Mouse (Mus musculus) stomach, embryonic 16.5 days (tissue): ENCODE data around the gene Zbtb42. TPM values are rescaled to one million over a fixed set of nuclear protein-coding genes. Genes with fewer than 3 reads are reported as not detected.

Experiments used
- ATAC-seq: fragments of 200-750 bp; cut with Nextera tagmentation; 2 replicates; pipeline ENCODE4 v1.8.0; 2017; ENCODE audit warnings: moderate number of reproducible peaks, moderate TSS enrichment; ENCODE audit not compliant: insufficient read depth, low FRiP score
- H3K27ac ChIP-seq: fragments of 300-500 bp; sonication (generic); 2 replicates; pipeline ENCODE4 v1.5.1; 2014; ENCODE audit warnings: low read length
- H3K27me3 ChIP-seq: fragments of 300-500 bp; sonication (generic); 2 replicates; pipeline ENCODE4 v1.6.1; 2014; ENCODE audit warnings: low read length, control low read depth, mixed read lengths; ENCODE audit not compliant: control insufficient read depth, insufficient read depth
- H3K36me3 ChIP-seq: fragments of 300-500 bp; sonication (generic); 2 replicates; pipeline ENCODE4 v1.6.1; 2014; ENCODE audit warnings: low read length; ENCODE audit not compliant: control insufficient read depth, insufficient read depth
- H3K4me1 ChIP-seq: fragments of 300-500 bp; sonication (generic); 2 replicates; pipeline ENCODE4 v1.6.1; 2014; ENCODE audit warnings: low read length, control low read depth, mixed read lengths; ENCODE audit not compliant: control insufficient read depth, insufficient read depth
- H3K4me2 ChIP-seq: fragments of 300-500 bp; sonication (generic); 2 replicates; pipeline ENCODE4 v1.6.1; 2014; ENCODE audit warnings: low read depth, low read length, mixed read lengths
- H3K4me3 ChIP-seq: fragments of 300-500 bp; sonication (generic); replicated peaks from 2 replicates; pipeline ENCODE4 v1.5.1; 2014; ENCODE audit warnings: mild to moderate bottlenecking, low read length
- H3K9ac ChIP-seq: fragments of 300-500 bp; sonication (generic); 2 replicates; pipeline ENCODE4 v1.6.1; 2014; ENCODE audit warnings: low read length
- H3K9me3 ChIP-seq: fragments of 300-500 bp; sonication (generic); replicated peaks from 2 replicates; pipeline ENCODE4 v1.6.1; 2016; ENCODE audit warnings: low read length, control low read depth; ENCODE audit not compliant: control insufficient read depth
- WGBS: fragments of 180-500 bp; shearing (Covaris S2); extraction: QIAGEN DNeasy Blood & Tissue Kit; methylation state at CpG from one replicate; pipeline ENCODE4 v1.1.7; 2014; 5-methylcytosine and 5-hydroxymethylcytosine counted together
- polyA plus RNA-seq: library from polyadenylated mRNA; unstranded; fragments of >200 nt; fragmentation: Nextera tagmentation; extraction: Ambion mirVana; gene quantifications from 2 replicates; pipeline ENCODE4 v1.2.1, GENCODE M21; 2015

Gene Zbtb42
- polyA plus RNA-seq, 1 experiment from 2014 or later: 9.7 TPM

GRCm38 (mm10) chr12:112674132-112675011, 4.3 kb upstream of the Zbtb42 start, which contains the start of gene Akt1:
Gene Akt1 (minus strand): TSS chr12:112674884.
- ATAC-seq: peak; percentile 59
- Histone ChIP-seq H3K36me3 (peaks cover 7% of the 10 kb centered on the region; the same call in 1 of the 2 replicates), H3K9ac (peak within 1 kb of the TSS; percentile 100), H3K4me3 (peak within 1 kb of the TSS; percentile 96), H3K9me3 (no peaks in the 10 kb centered on the region), H3K4me2 (peak within 1 kb of the TSS; percentile 96), H3K27me3 (no peaks in the 10 kb centered on the region), H3K27ac (peak within 1 kb of the TSS; percentile 99), H3K4me1 (peaks cover 56% of the 10 kb centered on the region)
- WGBS: 1% methylated on average over 57 of the region's 70 CpGs

GRCm38 (mm10) chr12:112675245-112676035, 3.2 kb upstream of the Zbtb42 start:
- WGBS: 19% methylated on average over 18 of the region's 18 CpGs
- peak overlapping the region; percentile 96 for H3K4me2 ChIP-seq
- H3K27me3 ChIP-seq: peaks cover 7% of the 10 kb centered on the region
- 0 out of 2 replicates have a peak, but pooled peaks cover under 1% of the 10 kb centered on the region for H3K36me3 ChIP-seq
- peaks cover 55% of the 10 kb centered on the region for H3K4me1 ChIP-seq
- ATAC-seq: peak; percentile 30; the same call in 1 of the 2 replicates
- no peaks in the 10 kb centered on the region for H3K9me3 ChIP-seq
- H3K4me3 ChIP-seq: peak overlapping the region; percentile 96
- H3K27ac ChIP-seq: peak overlapping the region; percentile 99
- peak overlapping the region; percentile 100 for H3K9ac ChIP-seq

- Histone ChIP-seq H3K36me3 (no peaks in the 10 kb centered on the region), H3K4me1 (peaks cover 39% of the 10 kb centered on the region), H3K4me3 (no peak overlapping the region), H3K4me2 (no peak overlapping the region), H3K9ac (no peak overlapping the region), H3K9me3 (no peaks in the 10 kb centered on the region), H3K27ac (peak overlapping the region; percentile 3; the same call in 1 of the 2 replicates), H3K27me3 (peaks cover 7% of the 10 kb centered on the region)
- ATAC-seq: no peak
- 47% methylated on average over 5 of the region's 5 CpGs for WGBS
These were observed 1.6 kb upstream of the Zbtb42 start for GRCm38 (mm10) chr12:112677076-112677475.

GRCm38 (mm10) chr12:112677943-112678554, 579 bp upstream of the Zbtb42 start:
- Histone ChIP-seq H3K36me3 (no peaks in the 10 kb centered on the region), H3K4me2 (peak overlapping the region; percentile 93), H3K9me3 (no peaks in the 10 kb centered on the region), H3K9ac (peak overlapping the region; percentile 88), H3K27me3 (peaks cover 7% of the 10 kb centered on the region), H3K4me1 (peaks cover 32% of the 10 kb centered on the region), H3K27ac (peak overlapping the region; percentile 95), H3K4me3 (peak overlapping the region; percentile 75)
- no peak for ATAC-seq
- 30% methylated on average over 19 of the region's 19 CpGs for WGBS

- WGBS: 4% methylated on average over 75 of the region's 87 CpGs
- H3K4me2 ChIP-seq: peak overlapping the region; percentile 93
- H3K9ac ChIP-seq: peak overlapping the region; percentile 88
- H3K4me1 ChIP-seq: peaks cover 32% of the 10 kb centered on the region
- peak overlapping the region; percentile 75 for H3K4me3 ChIP-seq
- no peaks in the 10 kb centered on the region for H3K36me3 ChIP-seq
- no peaks in the 10 kb centered on the region for H3K9me3 ChIP-seq
- H3K27me3 ChIP-seq: peaks cover 7% of the 10 kb centered on the region
- peak; percentile 71 for ATAC-seq
- peak overlapping the region; percentile 95 for H3K27ac ChIP-seq
These were observed 684 bp downstream of the Zbtb42 start for GRCm38 (mm10) chr12:112679027-112679996.

GRCm38 (mm10) chr12:112683351-112683750, 4.7 kb downstream of the Zbtb42 start:
- Histone ChIP-seq H3K36me3 (no peaks in the 10 kb centered on the region), H3K4me2 (no peak overlapping the region), H3K4me3 (no peak overlapping the region), H3K9me3 (no peaks in the 10 kb centered on the region), H3K27ac (no peak overlapping the region), H3K27me3 (peaks cover 7% of the 10 kb centered on the region), H3K4me1 (peaks cover 6% of the 10 kb centered on the region), H3K9ac (no peak overlapping the region)
- no peak for ATAC-seq
- 55% methylated on average over 7 of the region's 7 CpGs for WGBS

- H3K9me3 ChIP-seq: no peaks in the 10 kb centered on the region
- no peak overlapping the region for H3K4me3 ChIP-seq
- H3K4me2 ChIP-seq: 0 out of 2 replicates have a peak overlapping the region, but pooled peaks have one; percentile 4
- H3K9ac ChIP-seq: no peak overlapping the region; the same call in 1 of the 2 replicates
- peaks cover 6% of the 10 kb centered on the region for H3K4me1 ChIP-seq
- H3K36me3 ChIP-seq: no peaks in the 10 kb centered on the region
- WGBS: 45% methylated on average over 15 of the region's 15 CpGs
- H3K27me3 ChIP-seq: no peaks in the 10 kb centered on the region
- H3K27ac ChIP-seq: no peak overlapping the region
- ATAC-seq: no peak
These were observed 9.8 kb downstream of the Zbtb42 start for GRCm38 (mm10) chr12:112688458-112688857.
